Mouse (Mus musculus) neural tube, embryonic 11.5 days (tissue): Measurements from ENCODE around the gene Samd13. TPM values are rescaled to one million over a fixed set of nuclear protein-coding genes. Genes with fewer than 3 reads are reported as not detected.

ENCODE experiments used
- ATAC-seq: fragments of 200-750 bp; cut with Nextera tagmentation; 2 replicates; pipeline ENCODE4 v1.8.0; 2017; ENCODE audit warnings: moderate number of reproducible peaks, mild to moderate bottlenecking, moderate TSS enrichment, moderate library complexity; ENCODE audit not compliant: insufficient read depth, low FRiP score, low TSS enrichment
- DNase-seq: peaks from one replicate; pipeline ENCODE4 v3.0.0-alpha.2; 2015; ENCODE audit warnings: low spot score
- H3K27ac ChIP-seq: fragments of 300-500 bp; sonication (generic); 2 replicates; pipeline ENCODE4 v1.5.1; 2014; ENCODE audit warnings: low read depth, mild to moderate bottlenecking, low read length
- H3K27me3 ChIP-seq: fragments of 300-500 bp; sonication (generic); 2 replicates; pipeline ENCODE4 v1.6.1; 2014; ENCODE audit warnings: mild to moderate bottlenecking, low read length, mixed read lengths; ENCODE audit not compliant: control insufficient read depth, insufficient read depth
- H3K36me3 ChIP-seq: fragments of 300-500 bp; sonication (generic); 2 replicates; pipeline ENCODE4 v1.6.1; 2014; ENCODE audit warnings: mild to moderate bottlenecking, low read length, moderate library complexity, mixed read lengths; ENCODE audit not compliant: control insufficient read depth, insufficient read depth
- H3K4me1 ChIP-seq: fragments of 300-500 bp; sonication (generic); 2 replicates; pipeline ENCODE4 v1.6.1; 2014; ENCODE audit warnings: low read length, mixed read lengths; ENCODE audit not compliant: control insufficient read depth, insufficient read depth
- H3K4me2 ChIP-seq: fragments of 300-500 bp; sonication (generic); 2 replicates; pipeline ENCODE4 v1.6.1; 2014; ENCODE audit warnings: low read depth, mild to moderate bottlenecking, moderate library complexity
- H3K4me3 ChIP-seq: fragments of 300-500 bp; sonication (generic); 2 replicates; pipeline ENCODE4 v1.5.1; 2014; ENCODE audit warnings: low read depth, low read length
- H3K9ac ChIP-seq: fragments of 300-500 bp; sonication (generic); 2 replicates; pipeline ENCODE4 v1.6.1; 2014; ENCODE audit warnings: mild to moderate bottlenecking, low read length
- H3K9me3 ChIP-seq: fragments of 300-500 bp; sonication (generic); 2 replicates; pipeline ENCODE4 v1.6.1; 2016; ENCODE audit warnings: low read length; ENCODE audit not compliant: control insufficient read depth
- WGBS: fragments of 180-500 bp; shearing (Covaris S2); extraction: QIAGEN DNeasy Blood & Tissue Kit; methylation state at CpG from one replicate; pipeline ENCODE4 v1.1.7; 2014; 5-methylcytosine and 5-hydroxymethylcytosine counted together
- polyA plus RNA-seq: library from polyadenylated mRNA; unstranded; fragments of >200 nt; fragmentation: Nextera tagmentation; extraction: Ambion mirVana; gene quantifications from 2 replicates; pipeline ENCODE4 v1.2.1, GENCODE M21; 2014

Gene Samd13
- polyA plus RNA-seq, 1 experiment from 2014 or later, result 0.46 TPM

DNA sequence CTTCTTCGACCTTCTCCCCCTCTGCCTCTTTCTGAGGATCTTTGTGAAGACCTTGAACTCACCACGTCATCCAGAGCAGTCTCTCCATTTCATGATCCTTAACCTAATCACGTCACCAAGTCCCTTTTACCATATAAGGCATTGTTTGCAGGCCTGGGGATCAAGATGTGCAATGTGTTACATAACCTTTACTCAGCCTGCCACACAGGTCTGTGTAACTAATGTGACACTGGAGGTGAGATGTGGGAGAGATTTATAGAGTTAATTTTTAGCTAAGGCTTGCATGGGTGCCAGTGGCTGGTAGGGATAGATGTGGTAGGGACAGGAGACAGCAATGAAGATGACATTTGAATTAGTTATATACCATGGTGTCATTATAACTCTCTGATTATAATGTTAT lies 23.0 kb upstream of the Samd13 start:
- H3K36me3 ChIP-seq, result no peaks in the 10 kb centered on the region
- ATAC-seq (no peak), DNase-seq (no peak)
- no peak overlapping the region for H3K27ac ChIP-seq
- H3K9ac ChIP-seq, result no peak overlapping the region
- H3K9me3 ChIP-seq, result no peaks in the 10 kb centered on the region
- 78% methylated on average over 3 of the region's 3 CpGs for WGBS
- no peak overlapping the region for H3K4me2 ChIP-seq
- no peak overlapping the region for H3K4me3 ChIP-seq
- no peaks in the 10 kb centered on the region for H3K4me1 ChIP-seq
- H3K27me3 ChIP-seq, result no peaks in the 10 kb centered on the region

DNA sequence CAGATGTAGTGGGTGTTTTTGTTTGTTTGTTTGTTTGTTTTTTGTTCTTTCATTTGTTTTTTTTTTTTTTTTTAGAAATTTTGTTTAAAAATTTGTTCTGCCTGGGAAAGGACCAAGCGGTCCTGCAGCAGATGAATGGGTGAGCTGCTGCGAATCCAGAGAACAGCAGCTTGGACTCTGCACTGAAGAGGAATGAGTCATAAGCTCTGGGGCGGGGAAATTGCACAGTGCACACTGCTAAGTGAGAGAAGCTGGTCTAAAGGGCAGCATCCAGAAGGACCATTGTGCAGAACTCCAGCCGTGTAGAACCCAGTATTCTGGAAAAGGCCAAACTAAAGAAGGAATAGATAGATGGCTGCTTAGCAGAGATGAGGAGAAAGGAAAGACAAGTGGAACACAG lies 18.7 kb upstream of the Samd13 start:
- no peak overlapping the region for H3K9ac ChIP-seq
- H3K27ac ChIP-seq, result no peak overlapping the region
- DNase-seq, result no peak
- H3K27me3 ChIP-seq, result no peaks in the 10 kb centered on the region
- WGBS, result 91% methylated on average over 4 of the region's 4 CpGs
- H3K36me3 ChIP-seq, result no peaks in the 10 kb centered on the region
- H3K4me2 ChIP-seq, result no peak overlapping the region
- H3K9me3 ChIP-seq, result no peaks in the 10 kb centered on the region
- H3K4me3 ChIP-seq, result no peak overlapping the region
- no peaks in the 10 kb centered on the region for H3K4me1 ChIP-seq
- ATAC-seq, result no peak

DNA sequence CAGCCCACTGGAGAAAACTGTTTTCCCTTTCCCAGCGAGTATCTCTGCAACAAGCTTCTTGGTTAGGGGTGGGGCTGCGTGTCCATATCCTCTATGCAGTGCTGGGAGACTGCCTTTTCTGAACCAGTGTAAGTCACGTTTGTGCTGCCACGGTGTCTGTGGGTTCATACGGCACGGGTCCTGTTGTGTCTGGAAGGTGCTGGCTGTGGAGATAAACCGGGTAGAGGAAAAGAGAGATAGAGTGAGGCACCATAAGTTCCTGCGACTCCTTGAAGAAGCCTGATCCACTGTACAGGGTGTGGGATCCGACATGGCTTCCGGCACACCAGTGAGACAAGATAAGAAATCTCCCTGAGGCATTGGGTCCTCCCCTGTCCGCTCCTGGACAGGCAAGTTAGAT lies 14.7 kb upstream of the Samd13 start:
- Histone ChIP-seq H3K4me3 (no peak overlapping the region), H3K27ac (no peak overlapping the region), H3K9ac (no peak overlapping the region), H3K4me1 (no peaks in the 10 kb centered on the region), H3K4me2 (no peak overlapping the region), H3K27me3 (no peaks in the 10 kb centered on the region), H3K9me3 (no peaks in the 10 kb centered on the region), H3K36me3 (no peaks in the 10 kb centered on the region)
- 86% methylated on average over 11 of the region's 11 CpGs for WGBS
- ATAC-seq, result no peak
- no peak for DNase-seq

DNA sequence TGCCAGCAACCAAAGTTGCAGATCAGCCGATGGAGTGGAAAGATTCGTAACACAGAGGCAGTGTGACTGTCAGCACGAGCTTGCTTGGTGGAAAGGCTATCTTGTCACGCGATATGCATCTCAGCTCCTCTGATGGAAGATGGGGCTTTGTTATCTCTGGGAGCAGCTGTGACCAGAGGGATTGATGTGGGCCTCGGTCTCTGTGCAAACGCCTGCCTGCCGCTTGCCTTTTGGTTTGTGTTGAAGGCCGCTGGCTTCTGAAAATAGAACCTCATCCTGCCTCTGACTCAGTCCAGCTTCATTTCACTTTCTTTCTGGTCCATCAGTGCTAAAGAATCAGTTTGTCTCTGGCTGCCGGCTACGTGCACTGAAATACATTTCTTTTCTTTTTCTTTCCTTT lies 13.6 kb upstream of the Samd13 start:
- DNase-seq (no peak), ATAC-seq (no peak)
- Histone ChIP-seq H3K4me2 (no peak overlapping the region), H3K4me1 (no peaks in the 10 kb centered on the region), H3K27me3 (no peaks in the 10 kb centered on the region), H3K36me3 (no peaks in the 10 kb centered on the region), H3K4me3 (no peak overlapping the region), H3K9ac (no peak overlapping the region), H3K9me3 (no peaks in the 10 kb centered on the region), H3K27ac (no peak overlapping the region)
- WGBS, result 70% methylated on average over 11 of the region's 11 CpGs

DNA sequence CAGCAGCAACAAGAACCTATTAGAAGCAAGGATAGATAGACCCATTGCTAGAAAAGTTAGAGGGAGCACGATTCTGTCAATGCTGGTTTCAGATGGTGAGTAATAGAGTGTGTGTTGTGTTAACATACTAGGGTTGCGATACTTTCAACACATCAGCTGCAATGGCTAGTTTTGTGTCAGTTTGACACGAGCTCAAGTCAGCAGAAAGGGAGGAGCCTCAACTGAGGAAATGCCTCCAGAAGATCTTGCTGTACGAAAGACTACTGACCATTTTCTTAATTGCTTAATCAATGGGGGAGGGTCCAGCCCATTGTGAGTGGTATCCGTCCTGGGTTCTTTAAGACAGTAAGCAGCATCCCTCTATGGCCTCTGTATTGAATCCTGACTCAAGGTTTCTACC lies 7.2 kb upstream of the Samd13 start:
- no peak overlapping the region for H3K27ac ChIP-seq
- no peak overlapping the region for H3K4me3 ChIP-seq
- WGBS, result 87% methylated on average over 5 of the region's 5 CpGs
- no peaks in the 10 kb centered on the region for H3K27me3 ChIP-seq
- no peak overlapping the region for H3K9ac ChIP-seq
- no peaks in the 10 kb centered on the region for H3K4me1 ChIP-seq
- no peak for ATAC-seq
- no peak overlapping the region for H3K4me2 ChIP-seq
- DNase-seq, result no peak
- H3K9me3 ChIP-seq, result no peaks in the 10 kb centered on the region
- H3K36me3 ChIP-seq, result no peaks in the 10 kb centered on the region

DNA sequence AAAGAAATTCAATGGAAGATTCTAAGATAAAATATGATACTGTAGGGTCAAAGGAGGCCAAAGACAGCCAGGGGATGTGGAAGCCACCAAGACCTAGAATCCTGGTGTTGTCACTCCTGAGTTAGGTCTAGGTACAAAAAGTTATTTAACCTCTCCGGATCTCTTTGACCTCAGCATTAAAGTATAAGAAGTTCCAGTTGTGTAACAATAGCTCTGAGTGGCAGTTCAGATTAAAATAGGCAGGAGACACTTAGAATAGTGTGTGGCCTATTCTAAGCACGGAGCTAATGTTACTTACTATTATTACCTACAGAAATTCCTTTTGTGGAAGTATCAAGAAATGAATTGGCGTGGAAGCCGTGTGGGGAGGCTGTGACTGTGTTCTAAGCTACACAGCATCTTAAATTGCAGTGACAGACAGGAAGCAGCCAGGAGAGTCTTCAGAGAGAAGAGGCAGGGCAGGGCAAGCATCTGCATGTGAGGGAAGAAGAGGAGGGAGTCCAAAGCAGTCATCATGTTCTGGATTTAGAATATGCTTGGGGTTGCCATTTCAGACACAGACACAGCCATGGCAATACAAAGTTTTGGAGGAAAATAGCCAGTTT lies 1.8 kb upstream of the Samd13 start:
- Histone ChIP-seq H3K4me2 (no peak overlapping the region), H3K4me3 (no peak overlapping the region), H3K36me3 (no peaks in the 10 kb centered on the region), H3K4me1 (no peaks in the 10 kb centered on the region), H3K9ac (no peak overlapping the region), H3K27me3 (0 out of 2 replicates have a peak, but pooled peaks cover 2% of the 10 kb centered on the region), H3K9me3 (no peaks in the 10 kb centered on the region), H3K27ac (no peak overlapping the region)
- no peak for ATAC-seq
- 88% methylated on average over 4 of the region's 4 CpGs for WGBS
- DNase-seq, result no peak

DNA sequence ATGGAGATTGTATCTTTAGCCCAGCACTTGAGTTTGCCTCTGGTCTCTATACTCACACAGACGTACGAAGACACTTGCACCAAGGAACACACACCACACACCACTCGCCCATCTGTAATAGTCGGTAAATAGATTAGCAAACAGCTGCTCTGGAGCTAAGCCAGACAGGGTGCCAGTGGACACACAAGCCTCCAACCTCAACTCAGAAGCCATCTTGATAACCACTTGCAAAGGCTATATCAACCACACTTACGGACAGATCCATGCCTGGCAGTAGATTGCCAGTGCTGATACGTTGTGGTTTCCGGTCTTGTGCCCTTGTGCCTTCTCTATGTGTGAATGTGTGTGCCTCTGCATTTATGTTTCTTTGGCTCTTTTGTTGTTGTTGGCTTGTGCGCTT lies 1.0 kb upstream of the Samd13 start:
- 93% methylated on average over 8 of the region's 8 CpGs for WGBS

DNA sequence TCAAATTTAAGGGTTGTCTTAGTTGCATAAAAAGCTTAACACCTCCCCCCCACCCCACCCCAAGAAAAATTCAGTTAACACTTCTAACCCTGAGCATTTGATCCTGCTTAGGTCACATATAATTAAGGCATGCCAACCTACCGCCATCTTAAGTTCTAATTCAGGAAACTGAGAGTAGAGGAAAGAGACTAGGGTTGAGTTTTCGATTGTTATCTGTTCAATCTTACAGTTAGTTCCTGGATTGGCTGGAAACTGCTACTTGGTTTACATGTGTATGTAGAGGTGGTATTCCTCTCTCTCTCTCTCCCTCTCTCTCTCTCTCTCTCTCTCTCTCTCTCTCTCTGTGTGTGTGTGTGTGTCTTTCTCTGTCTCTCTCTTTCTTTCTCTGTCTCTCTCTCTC lies 2.3 kb downstream of the Samd13 start:
- 90% methylated on average over 2 of the region's 2 CpGs for WGBS
- no peak overlapping the region for H3K4me2 ChIP-seq
- ATAC-seq, result no peak

More for the DNA sequence above, 1.0 kb upstream of the Samd13 start:
- H3K27ac ChIP-seq, result no peak overlapping the region
- H3K4me1 ChIP-seq, result no peaks in the 10 kb centered on the region
- no peak overlapping the region for H3K9ac ChIP-seq
- no peaks in the 10 kb centered on the region for H3K36me3 ChIP-seq
- no peak overlapping the region for H3K4me2 ChIP-seq
- H3K9me3 ChIP-seq, result no peaks in the 10 kb centered on the region
- no peak overlapping the region for H3K4me3 ChIP-seq
- DNase-seq, result no peak
- ATAC-seq, result no peak
- H3K27me3 ChIP-seq, result 0 out of 2 replicates have a peak, but pooled peaks cover 2% of the 10 kb centered on the region

DNA sequence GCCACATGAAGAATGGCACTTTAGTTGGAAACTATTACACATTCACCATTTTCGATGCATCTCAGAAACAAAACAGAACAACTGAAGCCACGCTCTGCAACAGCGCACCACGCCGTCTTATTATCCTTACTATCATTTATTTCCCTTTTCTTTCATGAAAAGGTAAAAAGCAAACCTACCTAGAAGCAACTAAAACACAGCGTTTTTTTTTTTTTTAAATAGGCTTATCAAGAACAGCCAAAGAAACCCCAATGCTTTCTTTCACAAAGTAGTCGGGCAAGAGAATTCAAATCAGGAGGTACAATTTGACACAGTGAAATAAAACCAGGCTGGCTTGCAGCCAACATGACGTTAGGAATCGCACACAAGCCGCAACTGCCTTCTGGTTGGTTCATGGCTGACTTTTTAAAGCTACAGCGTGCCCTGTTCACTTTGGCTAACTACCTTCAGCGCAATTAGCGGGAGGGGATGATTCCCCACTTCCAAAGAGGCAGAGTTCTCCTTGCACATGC lies 3.2 kb downstream of the Samd13 start:
- H3K9ac ChIP-seq, result no peak overlapping the region
- H3K27ac ChIP-seq, result no peak overlapping the region
- H3K27me3 ChIP-seq, result 0 out of 2 replicates have a peak, but pooled peaks cover 2% of the 10 kb centered on the region
- no peaks in the 10 kb centered on the region for H3K36me3 ChIP-seq
- 64% methylated on average over 13 of the region's 13 CpGs for WGBS
- H3K9me3 ChIP-seq, result no peaks in the 10 kb centered on the region
- no peaks in the 10 kb centered on the region for H3K4me1 ChIP-seq
- H3K4me3 ChIP-seq, result no peak overlapping the region
- ATAC-seq (no peak), DNase-seq (no peak)
- no peak overlapping the region for H3K4me2 ChIP-seq

More for the DNA sequence above, 2.3 kb downstream of the Samd13 start:
- no peak overlapping the region for H3K4me3 ChIP-seq
- no peaks in the 10 kb centered on the region for H3K4me1 ChIP-seq
- no peak overlapping the region for H3K27ac ChIP-seq
- no peak for DNase-seq
- no peaks in the 10 kb centered on the region for H3K36me3 ChIP-seq
- H3K9ac ChIP-seq, result no peak overlapping the region
- no peaks in the 10 kb centered on the region for H3K9me3 ChIP-seq
- 0 out of 2 replicates have a peak, but pooled peaks cover 2% of the 10 kb centered on the region for H3K27me3 ChIP-seq
